ENCODE assay signal across 11 mouse cellular contexts in the genomic region with DNA sequence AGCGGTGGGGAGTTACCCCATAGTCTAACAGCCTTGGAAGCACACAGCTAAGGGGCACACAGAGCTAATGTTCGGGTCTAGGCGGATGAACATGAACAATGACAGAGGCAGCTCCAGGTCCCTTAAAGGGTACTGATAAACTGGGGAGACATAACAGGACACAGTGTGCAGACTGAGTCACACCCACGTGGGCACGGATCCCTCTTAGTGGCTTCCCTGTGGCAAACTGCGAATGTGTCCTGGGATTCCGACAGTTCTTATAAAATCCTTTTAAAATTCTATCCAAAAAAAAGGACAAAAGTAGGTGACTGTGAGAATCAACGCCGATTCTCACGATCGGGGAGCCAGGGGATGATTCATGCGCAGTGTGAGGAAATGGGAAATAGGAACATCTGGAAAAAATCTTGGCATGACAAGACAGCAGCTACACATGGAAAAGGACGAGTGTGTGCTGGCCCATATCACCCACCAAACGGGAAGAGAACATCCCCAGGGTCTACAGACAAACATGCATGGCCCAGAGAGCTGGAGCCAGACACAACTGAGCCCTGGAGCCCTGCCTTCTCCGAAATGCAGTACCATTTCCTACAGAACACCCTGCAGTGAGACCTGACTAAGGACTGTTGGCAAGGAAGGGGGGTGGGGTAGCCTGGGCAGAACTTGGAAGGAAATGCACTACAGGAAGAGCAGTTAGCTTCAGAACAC. TPM values are rescaled to one million over a fixed set of nuclear protein-coding genes. Genes with fewer than 3 reads are reported as not detected.
DNase-seq lines count a peak whose midpoint lies in the region; ATAC-seq and TF ChIP-seq lines count a peak whose summit lies in the region.
"Had no signal": no experiment of that assay in that cellular context is flagged by ENCODE, and none has a peak within 500 bp of the region (broad histone marks: within the 10 kb centered on the region; RNA-seq: fewer than 3 reads in every experiment).

No protein-coding gene starts in this region.

- no peak for TF ChIP-seq EP300 in stomach, postnatal 0 days (optimal IDR thresholded peaks at IDR 0.05)

- H3K36me3 ChIP-seq in kidney, embryonic 14.5 days (ENCODE audit: control insufficient read depth, insufficient read depth, low read length): peaks cover 14% of the 10 kb centered on the region; the same call in 1 of the 2 replicates
- peaks cover 15% of the 10 kb centered on the region; the same call in 1 of the 2 replicates for H3K36me3 ChIP-seq in heart, embryonic 13.5 days
- H3K36me3 ChIP-seq in lung, embryonic 14.5 days (ENCODE audit: insufficient read depth): peaks cover 13% of the 10 kb centered on the region; the same call in 1 of the 2 replicates
- H3K36me3 ChIP-seq in stomach, postnatal 0 days (ENCODE audit: control insufficient read depth, insufficient read depth, low read length): no peaks in the 10 kb centered on the region
- H3K36me3 ChIP-seq in forebrain, postnatal 0 days (ENCODE audit: insufficient read depth): no peaks in the 10 kb centered on the region
- H3K36me3 ChIP-seq: midbrain, embryonic 15.5 days had no signal

- 77% methylated on average over 15 of the region's 15 CpGs for WGBS in kidney, embryonic 14.5 days
- 58% methylated on average over 15 of the region's 15 CpGs for WGBS in heart, embryonic 13.5 days
- 59% methylated on average over 15 of the region's 15 CpGs for WGBS in lung, embryonic 14.5 days
- 61% methylated on average over 15 of the region's 15 CpGs for WGBS in stomach, postnatal 0 days
- 83% methylated on average over 15 of the region's 15 CpGs for WGBS in forebrain, postnatal 0 days

- ATAC-seq in kidney, embryonic 14.5 days (ENCODE audit: low FRiP score, low TSS enrichment): no peak
- peak; percentile 29; the same call in 1 of the 2 replicates for ATAC-seq in heart, embryonic 13.5 days (ENCODE audit: extremely low read depth, insufficient number of reproducible peaks, low FRiP score, low TSS enrichment)
- no peak for ATAC-seq in lung, embryonic 14.5 days (ENCODE audit: insufficient read depth)
- peak; percentile 43; the same call in 1 of the 2 replicates for ATAC-seq in stomach, postnatal 0 days (ENCODE audit: low FRiP score, low TSS enrichment)
- no peak for ATAC-seq in forebrain, postnatal 0 days
- ATAC-seq: midbrain, embryonic 15.5 days had no signal

- H3K9me3 ChIP-seq in kidney, embryonic 14.5 days (ENCODE audit: control insufficient read depth, low read length): no peaks in the 10 kb centered on the region
- H3K9me3 ChIP-seq in heart, embryonic 13.5 days: no peaks in the 10 kb centered on the region
- no peaks in the 10 kb centered on the region for H3K9me3 ChIP-seq in lung, embryonic 14.5 days (ENCODE audit: low read depth, low read length)
- H3K9me3 ChIP-seq in stomach, postnatal 0 days (ENCODE audit: control insufficient read depth, low read length): no peaks in the 10 kb centered on the region
- H3K9me3 ChIP-seq in forebrain, postnatal 0 days (ENCODE audit: low read length): no peaks in the 10 kb centered on the region
- H3K9me3 ChIP-seq: midbrain, embryonic 15.5 days had no signal

- peak; percentile 63 for DNase-seq in kidney, postnatal 10 days
- no peak for DNase-seq in lung, embryonic 14.5 days
- no peak for DNase-seq in stomach, postnatal 0 days (ENCODE audit: low spot score)
- DNase-seq in liver: no peak
- DNase-seq in embryo, embryonic 11 days: no peak
- DNase-seq in forebrain, postnatal 0 days: no peak
- DNase-seq: cerebellum, adult 18-20 months had no signal

- no peak overlapping the region for H3K4me2 ChIP-seq in kidney, embryonic 14.5 days (replicated peaks; ENCODE audit: low read depth, low read length)
- H3K4me2 ChIP-seq in heart, embryonic 13.5 days: no peak overlapping the region
- H3K4me2 ChIP-seq in lung, embryonic 14.5 days: no peak overlapping the region
- H3K4me2 ChIP-seq in stomach, postnatal 0 days (replicated peaks; ENCODE audit: low read depth): no peak overlapping the region
- H3K4me2 ChIP-seq in forebrain, postnatal 0 days (ENCODE audit: low read depth): no peak overlapping the region
- H3K4me2 ChIP-seq: midbrain, embryonic 15.5 days had no signal

- H3K27ac ChIP-seq in kidney, embryonic 14.5 days (ENCODE audit: low read depth, low read length): no peak overlapping the region
- peak overlapping the region; percentile 79 for H3K27ac ChIP-seq in heart, embryonic 13.5 days (replicated peaks)
- H3K27ac ChIP-seq in lung, embryonic 14.5 days (ENCODE audit: low read depth): peak overlapping the region; percentile 20; the same call in 1 of the 2 replicates
- peak overlapping the region; percentile 24; the same call in 1 of the 2 replicates for H3K27ac ChIP-seq in stomach, postnatal 0 days (replicated peaks)
- H3K27ac ChIP-seq in forebrain, postnatal 0 days (ENCODE audit: low read depth, low read length): no peak overlapping the region
- H3K27ac ChIP-seq: midbrain, embryonic 15.5 days had no signal

- H3K4me1 ChIP-seq in kidney, embryonic 14.5 days (ENCODE audit: control insufficient read depth, insufficient read depth, low read length): peaks cover 56% of the 10 kb centered on the region
- H3K4me1 ChIP-seq in heart, embryonic 13.5 days: peaks cover 95% of the 10 kb centered on the region
- H3K4me1 ChIP-seq in lung, embryonic 14.5 days (ENCODE audit: insufficient read depth): peaks cover 45% of the 10 kb centered on the region
- H3K4me1 ChIP-seq in stomach, postnatal 0 days (replicated peaks; ENCODE audit: control insufficient read depth, insufficient read depth): peaks cover 3% of the 10 kb centered on the region; the same call in 1 of the 2 replicates
- H3K4me1 ChIP-seq in forebrain, postnatal 0 days (ENCODE audit: insufficient read depth): no peaks in the 10 kb centered on the region
- H3K4me1 ChIP-seq: midbrain, embryonic 15.5 days had no signal

- H3K27me3 ChIP-seq in kidney, embryonic 14.5 days (ENCODE audit: control insufficient read depth, insufficient read depth, low read length): no peaks in the 10 kb centered on the region
- no peaks in the 10 kb centered on the region for H3K27me3 ChIP-seq in heart, embryonic 13.5 days (replicated peaks)
- H3K27me3 ChIP-seq in lung, embryonic 14.5 days (ENCODE audit: insufficient read depth, low read length): no peaks in the 10 kb centered on the region
- no peaks in the 10 kb centered on the region for H3K27me3 ChIP-seq in stomach, postnatal 0 days (ENCODE audit: control insufficient read depth, insufficient read depth, low read length)
- H3K27me3 ChIP-seq in forebrain, postnatal 0 days (ENCODE audit: insufficient read depth, low read length): no peaks in the 10 kb centered on the region
- H3K27me3 ChIP-seq: midbrain, embryonic 15.5 days had no signal

- no peak overlapping the region for H3K4me3 ChIP-seq in kidney, embryonic 14.5 days (ENCODE audit: low read length)
- H3K4me3 ChIP-seq in heart, embryonic 13.5 days: no peak overlapping the region
- no peak overlapping the region for H3K4me3 ChIP-seq in lung, embryonic 14.5 days (ENCODE audit: low read depth, low read length)
- H3K4me3 ChIP-seq in stomach, postnatal 0 days (ENCODE audit: low read depth, low read length): no peak overlapping the region
- H3K4me3 ChIP-seq in forebrain, postnatal 0 days (ENCODE audit: low read depth, low read length): no peak overlapping the region
- H3K4me3 ChIP-seq: erythroblast, embryonic 14.5 days; midbrain, embryonic 15.5 days had no signal

- TF ChIP-seq CTCF in lung, embryonic 14.5 days (IDR thresholded peaks at IDR 0.05; ENCODE audit: low read depth): no peak
- TF ChIP-seq CTCF in stomach, postnatal 0 days (IDR thresholded peaks at IDR 0.05; ENCODE audit: low read depth): no peak
- TF ChIP-seq CTCF in forebrain, postnatal 0 days (IDR thresholded peaks at IDR 0.05; ENCODE audit: low read depth): no peak

- no peak overlapping the region for H3K9ac ChIP-seq in kidney, embryonic 14.5 days (ENCODE audit: low read depth, low read length)
- no peak overlapping the region for H3K9ac ChIP-seq in heart, embryonic 13.5 days
- H3K9ac ChIP-seq in lung, embryonic 14.5 days: no peak overlapping the region
- no peak overlapping the region for H3K9ac ChIP-seq in stomach, postnatal 0 days (ENCODE audit: low read length)
- no peak overlapping the region for H3K9ac ChIP-seq in forebrain, postnatal 0 days
- H3K9ac ChIP-seq: midbrain, embryonic 15.5 days had no signal

RNA-seq across cellular contexts. Expression of a gene that starts 50.4 kb away (rescaled TPM):
- polyA plus RNA-seq in kidney, embryonic 14.5 days (2014; fragmentation: Nextera tagmentation; extraction: Ambion mirVana): 45.1 and 82.2 TPM in 2 replicates
- polyA plus RNA-seq in heart, embryonic 13.5 days (2015; fragmentation: Nextera tagmentation; extraction: Ambion mirVana): 66.9 and 71.5 TPM in 2 replicates
- polyA plus RNA-seq in lung, embryonic 14.5 days (2014; fragmentation: Nextera tagmentation; extraction: Ambion mirVana): 103 and 111 TPM in 2 replicates
- polyA plus RNA-seq in stomach, postnatal 0 days (2015; fragmentation: Nextera tagmentation; extraction: Ambion mirVana): 43.4 and 47.2 TPM in 2 replicates
- 57.0 and 95.7 TPM in 2 replicates for total RNA-seq in forebrain, postnatal 0 days (2014; rRNA removed)
- polyA plus RNA-seq in forebrain, postnatal 0 days (2015; fragmentation: Nextera tagmentation; extraction: Ambion mirVana): 23.1 and 26.6 TPM in 2 replicates

RNA-seq across cellular contexts. Expression of a gene that starts 50.4 kb away (rescaled TPM):
- 169 and 322 TPM in 2 replicates for polyA plus RNA-seq in kidney, embryonic 14.5 days (2014; fragmentation: Nextera tagmentation; extraction: Ambion mirVana)
- polyA plus RNA-seq in heart, embryonic 13.5 days (2015; fragmentation: Nextera tagmentation; extraction: Ambion mirVana): 164 TPM in 2 replicates
- 372 and 389 TPM in 2 replicates for polyA plus RNA-seq in lung, embryonic 14.5 days (2014; fragmentation: Nextera tagmentation; extraction: Ambion mirVana)
- polyA plus RNA-seq in stomach, postnatal 0 days (2015; fragmentation: Nextera tagmentation; extraction: Ambion mirVana): 96.3 and 99.0 TPM in 2 replicates
- 114 and 217 TPM in 2 replicates for total RNA-seq in forebrain, postnatal 0 days (2014; rRNA removed)
- 43.1 and 45.1 TPM in 2 replicates for polyA plus RNA-seq in forebrain, postnatal 0 days (2015; fragmentation: Nextera tagmentation; extraction: Ambion mirVana)

Comparison
In these comparisons a context has a peak if more than half of its experiments do, and no peak if none do; other contexts are left out.
1. ATAC-seq: peak in heart, embryonic 13.5 days (single experiment) and stomach, postnatal 0 days (single experiment); none in kidney, embryonic 14.5 days (single experiment), lung, embryonic 14.5 days (single experiment) and forebrain, postnatal 0 days (single experiment).
2. H3K27ac ChIP-seq: peak in heart, embryonic 13.5 days (single experiment), lung, embryonic 14.5 days (single experiment) and stomach, postnatal 0 days (single experiment); none in kidney, embryonic 14.5 days (single experiment) and forebrain, postnatal 0 days (single experiment).